Mouse (Mus musculus) embryonic facial prominence, embryonic 14.5 days (tissue): ENCODE measurements at regions not wholly inside any gene's neighbourhood (a gene's known extent, or its start where the extent isn't known, plus 50 kb on each side); places are given as distances from the start of the nearest gene placed in this dataset.

Experiments used
- ATAC-seq: fragments of 200-750 bp; cut with Nextera tagmentation; 2 replicates; pipeline ENCODE4 v1.8.0; 2017; ENCODE audit warnings: low read depth, moderate number of reproducible peaks, moderate TSS enrichment
- DNase-seq: peaks from one replicate; pipeline ENCODE4 v3.0.0-alpha.2; 2015; ENCODE audit warnings: low spot score
- H3K27ac ChIP-seq: fragments of 300-500 bp; sonication (generic); replicated peaks from 2 replicates; pipeline ENCODE4 v1.5.1; 2014; ENCODE audit warnings: low read depth, mild to moderate bottlenecking, low read length, moderate library complexity
- H3K27me3 ChIP-seq: fragments of 300-500 bp; sonication (generic); replicated peaks from 2 replicates; pipeline ENCODE4 v1.6.1; 2014; ENCODE audit warnings: low read length; ENCODE audit not compliant: control insufficient read depth, insufficient read depth
- H3K36me3 ChIP-seq: fragments of 300-500 bp; sonication (generic); 2 replicates; pipeline ENCODE4 v1.6.1; 2014; ENCODE audit warnings: low read length, mixed read lengths; ENCODE audit not compliant: control insufficient read depth, insufficient read depth
- H3K4me1 ChIP-seq: fragments of 300-500 bp; sonication (generic); 2 replicates; pipeline ENCODE4 v1.6.1; 2014; ENCODE audit warnings: antibody characterized with exemption, low read length; ENCODE audit not compliant: control insufficient read depth, insufficient read depth
- H3K4me2 ChIP-seq: fragments of 300-500 bp; sonication (generic); 2 replicates; pipeline ENCODE4 v1.6.1; 2014; ENCODE audit warnings: low read depth, mild to moderate bottlenecking, low read length, moderate library complexity, mixed read lengths
- H3K4me3 ChIP-seq: fragments of 300-500 bp; sonication (generic); 2 replicates; pipeline ENCODE4 v1.5.1; 2014; ENCODE audit warnings: low read depth, mild to moderate bottlenecking, low read length
- H3K9ac ChIP-seq: fragments of 300-500 bp; sonication (generic); 2 replicates; pipeline ENCODE4 v1.6.1; 2014; ENCODE audit warnings: low read depth, mild to moderate bottlenecking, low read length, moderate library complexity, mixed read lengths
- H3K9me3 ChIP-seq: fragments of 300-500 bp; sonication (generic); 2 replicates; pipeline ENCODE4 v1.6.1; 2016; ENCODE audit warnings: low read length; ENCODE audit not compliant: control insufficient read depth
- WGBS: fragments of 180-500 bp; shearing (Covaris S2); extraction: QIAGEN DNeasy Blood & Tissue Kit; methylation state at CpG from one replicate; pipeline ENCODE4 v1.1.7; 2014; 5-methylcytosine and 5-hydroxymethylcytosine counted together

- ATAC-seq (no peak), DNase-seq (no peak)
- Histone ChIP-seq H3K9ac (no peak overlapping the region), H3K27ac (no peak overlapping the region), H3K27me3 (no peaks in the 10 kb centered on the region), H3K36me3 (no peaks in the 10 kb centered on the region), H3K4me2 (no peak overlapping the region), H3K4me1 (peaks cover 18% of the 10 kb centered on the region; the same call in 1 of the 2 replicates), H3K4me3 (no peak overlapping the region), H3K9me3 (no peaks in the 10 kb centered on the region)
- 61% methylated on average over 9 of the region's 9 CpGs for WGBS
Measured at GRCm38 (mm10) chr17:73014090-73014853, 93.5 kb upstream of the Lclat1 start.

- no peak overlapping the region for H3K27ac ChIP-seq
- no peak overlapping the region for H3K9ac ChIP-seq
- H3K27me3 ChIP-seq: no peaks in the 10 kb centered on the region
- H3K36me3 ChIP-seq: no peaks in the 10 kb centered on the region
- no peak for ATAC-seq
- H3K4me3 ChIP-seq: no peak overlapping the region
- 80% methylated on average over 5 of the region's 5 CpGs for WGBS
- no peak for DNase-seq
- H3K4me2 ChIP-seq: no peak overlapping the region
- H3K4me1 ChIP-seq: peaks cover 15% of the 10 kb centered on the region; the same call in 1 of the 2 replicates
- no peaks in the 10 kb centered on the region for H3K9me3 ChIP-seq
Measured at GRCm38 (mm10) chr17:73017173-73017572, 90.6 kb upstream of the Lclat1 start.

DNA sequence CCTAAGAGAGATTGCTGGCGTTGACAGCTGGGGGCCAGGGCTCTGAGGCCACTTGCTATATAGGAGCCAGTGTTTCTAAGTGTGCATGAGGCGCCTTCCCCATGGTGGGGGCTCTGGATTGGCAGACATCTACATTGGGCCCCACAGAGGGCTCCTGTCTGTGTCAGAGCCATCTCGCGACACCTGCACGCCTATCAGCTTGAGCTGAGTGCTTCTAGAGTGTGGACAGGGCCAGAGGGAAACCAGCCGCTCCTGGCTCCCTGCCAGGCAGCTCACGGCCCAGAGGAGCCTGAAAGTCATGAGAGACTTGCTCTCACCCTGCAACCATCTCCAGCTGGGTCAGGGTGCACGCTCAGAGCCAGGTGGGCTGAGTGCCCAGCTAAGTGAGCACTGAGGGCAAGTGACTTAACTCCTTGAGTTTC is 85.1 kb upstream of the Lclat1 start:
- 0 out of 2 replicates have a peak, but pooled peaks cover 3% of the 10 kb centered on the region for H3K4me1 ChIP-seq
- no peak overlapping the region for H3K9ac ChIP-seq
- H3K9me3 ChIP-seq: no peaks in the 10 kb centered on the region
- 46% methylated on average over 8 of the region's 8 CpGs for WGBS
- DNase-seq: no peak
- H3K4me2 ChIP-seq: no peak overlapping the region
- H3K4me3 ChIP-seq: no peak overlapping the region
- no peaks in the 10 kb centered on the region for H3K36me3 ChIP-seq
- H3K27me3 ChIP-seq: no peaks in the 10 kb centered on the region
- ATAC-seq: peak; percentile 68
- no peak overlapping the region for H3K27ac ChIP-seq

- Histone ChIP-seq H3K9me3 (no peaks in the 10 kb centered on the region), H3K4me1 (0 out of 2 replicates have a peak, but pooled peaks cover 3% of the 10 kb centered on the region), H3K27ac (no peak overlapping the region), H3K9ac (no peak overlapping the region), H3K27me3 (no peaks in the 10 kb centered on the region), H3K36me3 (no peaks in the 10 kb centered on the region), H3K4me3 (no peak overlapping the region), H3K4me2 (no peak overlapping the region)
- 0 out of 2 replicates have a peak, but pooled peaks have one; percentile 20 for ATAC-seq
- 43% methylated on average over 10 of the region's 10 CpGs for WGBS
- no peak for DNase-seq
Measured at GRCm38 (mm10) chr17:73023362-73024107, 84.2 kb upstream of the Lclat1 start.

DNA sequence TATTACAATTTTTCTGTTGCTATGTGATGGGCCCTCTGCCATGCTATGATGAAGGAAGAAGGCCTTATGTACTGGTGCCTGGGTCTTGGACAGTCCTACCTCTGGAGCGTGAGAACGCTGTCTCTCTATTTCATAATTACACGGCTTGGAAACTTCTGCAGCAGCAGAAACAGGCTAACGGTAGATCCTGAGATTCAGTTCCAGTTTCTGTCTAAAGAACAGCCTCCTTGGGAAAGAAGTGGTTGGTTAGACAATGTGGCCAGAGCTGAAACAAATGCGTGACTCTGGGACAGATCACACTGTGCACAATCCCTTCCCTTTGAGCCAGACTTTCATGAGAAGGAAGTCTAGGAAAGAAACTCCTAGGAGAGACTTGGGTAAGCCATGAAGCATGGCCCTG is 80.7 kb upstream of the Lclat1 start:
- ATAC-seq: no peak
- no peak for DNase-seq

DNA sequence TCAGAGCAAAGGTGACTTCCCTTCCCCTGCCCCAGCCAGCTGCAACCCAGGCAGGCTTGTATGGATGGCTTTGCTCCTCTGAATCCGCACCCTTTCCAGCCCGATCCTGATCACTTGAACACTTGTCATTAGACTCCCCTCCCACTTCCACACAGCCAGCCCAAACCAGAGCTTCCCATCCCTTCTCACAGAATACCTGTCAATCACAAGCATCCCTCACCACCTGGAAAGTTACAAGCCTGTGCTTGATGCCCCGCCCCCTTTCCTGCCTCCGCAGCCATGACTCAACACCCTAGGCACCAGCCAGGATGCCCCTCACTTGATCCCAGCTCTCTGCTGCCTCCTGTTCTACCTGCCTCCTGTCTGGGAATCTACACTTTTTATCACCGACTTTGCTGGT is 76.0 kb upstream of the Lclat1 start:
- no peak overlapping the region for H3K27ac ChIP-seq
- 44% methylated on average over 5 of the region's 5 CpGs for WGBS
- no peak overlapping the region for H3K9ac ChIP-seq

More for the DNA sequence above, 80.7 kb upstream of the Lclat1 start:
- H3K36me3 ChIP-seq: no peaks in the 10 kb centered on the region
- H3K4me3 ChIP-seq: no peak overlapping the region
- H3K9me3 ChIP-seq: no peaks in the 10 kb centered on the region
- no peak overlapping the region for H3K27ac ChIP-seq
- WGBS: 91% methylated on average over 5 of the region's 5 CpGs
- no peaks in the 10 kb centered on the region for H3K27me3 ChIP-seq
- 0 out of 2 replicates have a peak, but pooled peaks cover 3% of the 10 kb centered on the region for H3K4me1 ChIP-seq
- no peak overlapping the region for H3K4me2 ChIP-seq
- H3K9ac ChIP-seq: no peak overlapping the region

GRCm38 (mm10) chr17:73032326-73032725 is 75.5 kb upstream of the Lclat1 start:
- no peak overlapping the region for H3K9ac ChIP-seq
- H3K36me3 ChIP-seq: no peaks in the 10 kb centered on the region
- ATAC-seq: peak; percentile 49; the same call in 1 of the 2 replicates
- peaks cover 11% of the 10 kb centered on the region for H3K4me1 ChIP-seq
- no peak overlapping the region for H3K27ac ChIP-seq
- no peak overlapping the region for H3K4me2 ChIP-seq
- H3K4me3 ChIP-seq: no peak overlapping the region
- WGBS: 74% methylated on average over 3 of the region's 3 CpGs
- DNase-seq: no peak
- no peaks in the 10 kb centered on the region for H3K27me3 ChIP-seq
- H3K9me3 ChIP-seq: no peaks in the 10 kb centered on the region

More for the DNA sequence above, 76.0 kb upstream of the Lclat1 start:
- Histone ChIP-seq H3K4me2 (no peak overlapping the region), H3K27me3 (no peaks in the 10 kb centered on the region), H3K4me3 (no peak overlapping the region), H3K36me3 (no peaks in the 10 kb centered on the region), H3K9me3 (no peaks in the 10 kb centered on the region), H3K4me1 (peaks cover 11% of the 10 kb centered on the region)
- peak; percentile 38 for DNase-seq
- ATAC-seq: no peak

GRCm38 (mm10) chr17:73034420-73034819 is 73.4 kb upstream of the Lclat1 start:
- Histone ChIP-seq H3K9me3 (no peaks in the 10 kb centered on the region), H3K9ac (no peak overlapping the region), H3K4me3 (no peak overlapping the region), H3K4me2 (no peak overlapping the region), H3K27ac (no peak overlapping the region), H3K36me3 (no peaks in the 10 kb centered on the region), H3K27me3 (no peaks in the 10 kb centered on the region), H3K4me1 (peaks cover 11% of the 10 kb centered on the region)
- DNase-seq: no peak
- WGBS: 90% methylated on average over 3 of the region's 3 CpGs
- no peak for ATAC-seq
